Mouse (Mus musculus) cerebellum, postnatal 14 days (tissue): ENCODE results near the gene Nt5c1a.
"Not testable (repeated sequence)": the region's sequence is repeated elsewhere in the genome, so short reads cannot be mapped to it uniquely, and the experiment has no call there.

Source experiments
- DNase-seq, 2 experiments: peaks; one replicate each; pipeline ENCODE4 v3.0.0; 2021; ENCODE audit warnings: mixed read lengths in 2 of 2

The Nt5c1a gene

DNA sequence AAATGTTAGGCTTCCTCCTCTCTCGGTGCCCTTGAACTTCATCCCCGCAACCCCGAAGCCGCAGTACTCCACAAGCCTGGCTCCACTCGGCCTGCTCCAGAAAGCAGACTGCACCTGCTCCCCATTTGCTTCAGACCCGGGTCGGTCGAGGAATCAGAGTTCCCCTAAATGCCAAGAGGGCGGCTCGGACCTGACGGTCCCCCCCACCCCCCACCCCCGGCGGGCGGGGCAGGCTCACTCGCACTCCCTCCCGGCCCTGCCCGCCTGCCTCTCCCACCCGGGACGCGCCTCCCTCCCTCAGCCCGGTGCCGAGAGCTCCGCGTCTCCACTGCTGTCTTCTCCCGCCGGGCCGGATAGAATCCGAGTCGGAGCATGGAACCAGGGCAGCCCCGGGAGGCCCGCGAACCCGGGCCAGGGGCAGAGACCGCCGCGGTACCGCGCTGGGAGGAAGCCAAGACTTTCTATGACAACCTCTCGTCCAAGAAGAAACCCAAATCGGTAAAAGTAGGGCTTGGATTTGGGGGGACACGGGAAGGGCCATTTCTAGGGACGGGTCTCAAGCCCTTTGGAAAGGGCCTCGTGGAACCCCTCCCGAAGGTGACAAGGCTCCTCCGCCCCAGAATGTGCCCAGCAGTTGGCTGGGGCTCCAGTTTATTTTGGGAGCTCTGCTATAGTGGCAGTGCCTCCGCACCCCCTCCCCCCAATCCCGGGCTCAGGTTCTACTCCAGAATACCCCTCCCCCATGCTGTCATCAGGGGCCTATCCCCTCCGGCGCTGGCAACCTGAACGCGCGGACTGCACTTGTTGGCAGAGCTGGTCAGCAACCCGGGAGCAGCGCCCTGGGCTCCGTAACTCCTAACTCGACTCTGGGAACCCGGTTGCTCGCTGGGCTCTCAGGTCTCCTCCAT, at the start of gene Nt5c1a:
Gene Nt5c1a (plus strand): TSS at position 319 of the 908 bp plus-strand sequence.
- DNase-seq: peak; percentile 78 to 79

DNA sequence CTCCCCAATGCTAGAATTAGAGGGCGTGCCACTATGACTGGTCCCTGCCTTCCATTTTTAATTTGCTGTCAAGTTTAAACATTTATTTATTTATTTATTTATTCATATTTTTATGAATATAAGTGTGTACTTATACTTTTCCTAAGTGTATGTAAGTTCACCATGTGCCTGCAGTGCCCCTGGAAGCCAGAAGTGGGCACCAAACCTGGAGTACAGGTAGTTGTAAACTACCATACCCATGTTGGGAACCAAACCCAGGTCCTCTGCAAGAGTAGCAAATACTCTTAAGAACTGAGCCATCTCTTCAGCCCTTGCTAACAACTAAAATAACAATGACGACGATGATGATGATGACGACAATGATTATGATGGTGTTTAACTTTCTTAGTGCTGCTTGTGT, 49.3 kb upstream of the Nt5c1a start:
- DNase-seq: peak in 1 of 2 experiments; percentile 11

GRCm38 (mm10) chr4:123152976-123153375, 48.3 kb upstream of the Nt5c1a start:
- DNase-seq: no peak

DNA sequence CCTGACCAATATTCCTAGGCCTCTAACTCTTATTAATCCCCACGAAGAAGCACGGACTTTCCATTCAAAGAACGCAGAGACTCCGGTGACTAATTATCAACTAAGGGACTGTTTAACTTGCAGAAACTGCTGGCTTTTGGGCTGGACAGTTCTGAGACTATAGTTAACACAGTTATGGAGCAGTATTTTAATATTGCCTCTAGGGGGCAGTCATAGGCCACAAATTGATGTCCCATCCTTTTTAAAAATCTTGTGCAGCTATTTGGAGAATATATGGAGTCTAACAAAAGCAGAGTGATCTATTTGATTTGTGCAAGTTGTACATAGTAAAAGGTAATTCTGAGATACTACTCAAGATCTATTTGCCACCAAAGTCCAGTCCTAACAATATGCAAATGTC, 46.3 kb upstream of the Nt5c1a start:
- peak; percentile 62 to 75 for DNase-seq

GRCm38 (mm10) chr4:123155427-123155826, 45.9 kb upstream of the Nt5c1a start:
- no peak for DNase-seq

DNA sequence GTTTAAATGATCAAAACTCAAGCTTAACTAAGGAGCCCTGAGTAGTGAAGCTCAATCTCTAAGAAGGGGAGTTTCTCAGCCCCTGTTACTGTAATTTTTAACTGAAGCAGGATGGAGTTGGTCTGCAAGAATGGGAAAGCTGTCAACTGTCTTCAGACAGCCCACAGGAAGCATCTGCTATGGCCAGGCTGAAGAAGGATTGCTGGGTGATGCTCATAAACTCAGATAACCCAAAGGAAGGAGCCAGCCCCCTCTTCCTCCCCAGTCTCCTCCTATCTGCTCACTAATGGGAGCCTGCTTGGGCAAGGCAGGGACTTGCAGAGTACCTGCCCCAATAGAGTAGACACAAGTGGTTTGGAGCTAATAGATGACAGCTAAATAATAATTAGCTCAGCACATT, 45.5 kb upstream of the Nt5c1a start:
- DNase-seq: no peak

- peak; percentile 30 to 43 for DNase-seq
Observed at GRCm38 (mm10) chr4:123160571-123160970, 40.7 kb upstream of the Nt5c1a start.

- not testable (repeated sequence) for DNase-seq
Observed at GRCm38 (mm10) chr4:123161251-123161650, 40.1 kb upstream of the Nt5c1a start.

- DNase-seq: no peak
Observed at GRCm38 (mm10) chr4:123162305-123162917, 38.9 kb upstream of the Nt5c1a start.

GRCm38 (mm10) chr4:123164157-123164556, 37.1 kb upstream of the Nt5c1a start:
- no peak for DNase-seq

DNA sequence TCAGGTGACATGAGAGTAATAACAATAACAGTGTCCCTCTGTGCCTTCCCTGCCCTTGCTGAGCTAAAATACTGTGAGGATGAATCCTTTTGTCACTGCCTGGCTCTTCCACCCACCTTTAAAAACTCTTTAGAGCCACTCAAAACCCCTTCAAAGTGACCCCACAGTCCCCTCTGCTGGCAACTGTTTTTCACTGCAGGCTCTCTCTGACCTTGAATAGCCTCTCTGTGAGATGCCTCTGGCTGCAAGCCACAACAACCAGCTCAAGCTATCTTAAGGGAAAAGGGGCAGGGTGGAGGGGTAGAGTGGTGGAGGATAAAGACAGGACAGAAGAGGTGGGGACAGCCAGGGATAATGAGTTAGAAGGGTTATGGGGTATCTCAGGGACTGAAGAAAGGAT, 29.5 kb upstream of the Nt5c1a start:
- peak in 1 of 2 experiments; percentile 21 for DNase-seq

GRCm38 (mm10) chr4:123182328-123183238, 18.7 kb upstream of the Nt5c1a start, which contains the start of gene Hpcal4:
Hpcal4 (plus strand) TSS chr4:123183227.
- peak; percentile 51 to 59 for DNase-seq

DNA sequence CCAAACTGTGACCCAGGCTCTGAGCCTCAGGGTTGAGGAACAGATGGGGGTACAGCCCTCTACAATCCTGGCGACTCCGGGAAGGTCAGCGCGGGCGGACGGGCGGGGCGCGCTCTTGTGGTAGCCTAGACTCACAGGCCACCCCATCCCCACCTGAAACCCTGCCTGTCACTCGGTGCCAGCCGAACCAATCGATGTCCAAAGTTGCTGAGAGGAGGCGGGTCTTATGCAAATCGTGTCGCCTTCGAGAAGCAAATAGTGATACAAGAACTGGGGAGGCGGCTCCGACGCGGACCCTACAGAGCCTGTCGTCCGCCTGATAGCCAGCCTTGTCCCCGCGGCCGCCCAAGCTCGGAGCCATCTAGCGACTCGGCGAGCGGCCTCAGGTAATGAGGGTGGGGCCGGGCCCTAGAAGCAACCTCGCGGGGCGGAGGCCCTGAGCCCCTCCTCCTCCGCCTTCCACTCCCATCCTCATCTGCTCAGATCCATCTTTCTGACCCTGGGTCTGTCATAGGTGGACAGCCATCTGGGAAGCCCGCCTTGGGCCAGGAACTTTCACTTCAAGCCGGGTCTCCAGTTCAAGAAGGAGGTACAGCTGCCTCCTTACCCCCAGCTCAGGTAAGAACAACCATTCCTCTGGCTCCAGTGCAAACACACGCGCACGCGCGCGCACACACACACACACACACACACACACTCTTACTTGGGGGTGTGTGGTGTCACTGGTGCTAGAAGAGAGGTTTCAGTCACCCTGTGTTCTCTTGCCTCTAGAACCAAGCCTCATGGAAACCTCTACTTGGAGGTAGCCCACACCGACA, 17.9 kb upstream of the Nt5c1a start:
- DNase-seq: peak; percentile 92 to 93

DNA sequence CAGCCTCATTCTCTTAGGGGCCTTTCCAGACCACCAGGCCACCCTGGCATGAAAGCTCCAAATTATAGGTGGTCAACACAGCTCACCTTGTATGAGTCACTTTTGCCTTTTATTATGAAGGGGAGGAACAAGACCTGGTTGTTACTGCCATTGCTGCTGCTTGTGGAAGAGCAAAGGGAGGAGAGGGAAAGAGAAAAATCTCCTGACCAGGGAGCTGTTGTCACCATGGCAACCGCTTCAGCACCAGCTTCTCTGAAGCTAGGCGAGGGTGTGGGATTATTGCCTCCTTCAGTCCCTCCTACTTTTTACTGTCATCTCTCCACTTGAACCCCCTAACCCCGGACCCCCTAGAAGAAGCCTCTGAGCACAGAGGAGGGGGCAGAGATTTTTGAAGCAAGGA, 16.5 kb upstream of the Nt5c1a start:
- no peak for DNase-seq

GRCm38 (mm10) chr4:123192336-123192735, 9.0 kb upstream of the Nt5c1a start:
- no peak for DNase-seq

DNA sequence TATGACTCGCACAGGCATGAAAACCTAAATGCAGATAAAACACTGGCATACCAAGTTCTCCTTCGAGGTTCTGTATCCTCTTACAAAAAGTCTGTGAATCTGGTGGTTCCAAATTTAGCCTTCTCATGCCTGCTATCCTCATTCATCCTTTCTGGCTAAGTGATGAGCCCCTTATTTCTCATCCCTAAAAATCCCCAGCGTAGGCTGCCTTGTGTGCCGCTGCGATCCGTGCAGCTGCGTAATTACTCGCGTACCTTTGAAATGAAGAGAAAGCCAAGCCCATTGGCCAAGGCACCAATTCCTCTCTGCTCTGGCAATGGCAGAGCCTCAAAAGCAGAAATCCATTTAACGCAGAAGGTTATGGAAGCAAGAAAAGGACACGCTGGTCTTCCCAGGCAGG, 7.5 kb upstream of the Nt5c1a start:
- DNase-seq: no peak

DNA sequence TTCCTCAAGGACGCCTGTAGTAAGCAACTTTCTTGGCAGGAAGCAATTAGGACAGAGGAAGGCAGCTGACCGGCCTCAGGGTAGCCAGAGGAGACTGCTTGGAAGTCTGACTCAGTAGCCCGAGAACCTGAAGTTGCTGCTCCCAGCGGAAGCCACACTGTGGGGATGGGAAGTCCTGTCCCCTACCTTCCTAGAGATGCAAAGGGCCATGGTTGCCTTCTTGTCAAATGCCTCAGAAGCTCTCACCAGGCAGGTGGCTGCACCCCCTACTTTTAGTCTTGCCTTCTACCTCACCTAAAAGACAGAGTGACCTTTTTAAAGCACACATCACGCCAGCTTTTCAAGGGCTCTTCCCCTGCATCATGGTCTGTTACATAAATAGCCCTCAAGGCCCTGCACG, 4.6 kb upstream of the Nt5c1a start:
- no peak for DNase-seq

GRCm38 (mm10) chr4:123200771-123201185, 526 bp upstream of the Nt5c1a start:
- DNase-seq: peak; percentile 89

DNA sequence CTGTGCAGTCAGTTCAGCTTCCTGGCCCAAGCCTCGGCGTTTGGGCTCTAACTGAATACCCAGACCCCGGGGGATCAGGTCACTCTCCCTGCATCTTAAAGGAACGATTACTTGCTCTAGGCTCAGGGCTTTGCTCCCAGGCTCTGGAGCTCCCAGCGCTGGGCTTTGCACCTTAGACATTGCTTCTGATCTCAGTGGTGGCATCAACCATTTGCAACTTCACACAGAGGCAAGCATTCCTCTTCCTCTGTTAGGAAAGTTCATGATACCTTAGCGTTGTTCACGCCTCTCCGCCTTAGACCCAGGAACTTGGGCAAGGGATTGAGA, 753 bp downstream of the Nt5c1a start:
- no peak for DNase-seq

- no peak for DNase-seq
Observed at GRCm38 (mm10) chr4:123207337-123207736, 6.0 kb downstream of the Nt5c1a start.

- no peak for DNase-seq
Observed at GRCm38 (mm10) chr4:123210996-123211395, 9.7 kb downstream of the Nt5c1a start.

GRCm38 (mm10) chr4:123211453-123211852, 10.1 kb downstream of the Nt5c1a start:
- no peak for DNase-seq
